Mouse (Mus musculus) layer of hippocampus, postnatal 10 days (tissue): ENCODE measurements around the gene Olfr612. TPM values are rescaled to one million over a fixed set of nuclear protein-coding genes. Genes with fewer than 3 reads are reported as not detected.
"Not testable (repeated sequence)": the region's sequence is repeated elsewhere in the genome, so short reads cannot be mapped to it uniquely, and the experiment has no call there.

ENCODE experiments used
- DNase-seq, 2 experiments: peaks; one replicate each; pipeline ENCODE4 v3.0.0; 2021; ENCODE audit warnings: low spot score in 2 of 2
- long read RNA-seq: library from polyadenylated mRNA; stranded (forward); transcript quantifications from one replicate; pipeline ENCODE4 v2.0.0, GENCODE M21; 2023
- microRNA-seq, 2 experiments: library from miRNA; unstranded; fragments of <30 nt; microRNA quantifications; one replicate each; pipeline ENCODE4 v1.2.0; 2021
- total RNA-seq, 2 experiments: library from RNA; stranded (reverse); gene quantifications; 2 replicates each; pipeline ENCODE4 v1.2.3; 2021

Gene Olfr612
- total RNA-seq = not detected
- long read RNA-seq = 0 reads

- DNase-seq = not testable (repeated sequence)
Measured at GRCm38 (mm10) chr7:103542617-103543016, at the start of gene Olfr612. Gene Olfr612, minus strand, starts transcription at chr7:103542717.

GRCm38 (mm10) chr7:103589803-103590202 lies 47.3 kb upstream of the Olfr612 start, which contains the start of gene Olfr618:
Gene Olfr618, plus strand, starts transcription at chr7:103590103.
- DNase-seq = no peak

GRCm38 (mm10) chr7:103572761-103573160 lies 30.2 kb upstream of the Olfr612 start, which contains the start of gene Olfr617:
Gene Olfr617, plus strand, starts transcription at chr7:103573061.
- DNase-seq = no peak

GRCm38 (mm10) chr7:103569043-103569442 lies 26.5 kb upstream of the Olfr612 start, which contains the start of gene Olfr616:
Gene Olfr616, minus strand, starts transcription at chr7:103569143.
- DNase-seq = no peak

GRCm38 (mm10) chr7:103555779-103556178 lies 13.3 kb upstream of the Olfr612 start, which contains the start of gene Olfr615:
Gene Olfr615, plus strand, starts transcription at chr7:103556079.
- no peak for DNase-seq

- DNase-seq = no peak
Measured at GRCm38 (mm10) chr7:103547774-103548173, 5.3 kb upstream of the Olfr612 start, which contains the start of gene Olfr613. Gene Olfr613, plus strand, starts transcription at chr7:103548074.

DNA sequence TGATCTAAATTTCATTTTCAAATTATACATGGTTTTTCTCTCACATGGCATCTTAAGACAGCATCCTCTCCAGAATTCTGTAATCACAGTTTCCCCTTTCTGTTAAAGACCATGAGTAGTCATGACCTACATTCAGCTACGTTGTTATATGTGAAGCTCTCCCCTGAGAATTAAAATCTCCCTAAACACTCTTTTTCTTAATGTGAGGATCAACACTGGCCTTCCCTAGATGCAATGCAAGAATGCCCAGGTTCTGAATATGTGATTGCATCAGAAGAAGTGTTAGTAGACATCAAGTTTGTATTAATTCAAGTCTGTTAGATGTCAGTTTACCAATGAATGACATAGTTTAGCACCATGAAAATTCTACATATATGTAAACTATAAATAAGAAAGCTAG lies 21.8 kb downstream of the Olfr612 start, which contains the start of gene Olfr611:
TSS of gene Olfr611 (minus strand) at position 101 of the 400 bp plus-strand sequence.
- DNase-seq = not testable (repeated sequence)

GRCm38 (mm10) chr7:103512022-103512421 lies 30.5 kb downstream of the Olfr612 start, which contains the start of gene Olfr610:
Gene Olfr610, minus strand, starts transcription at chr7:103512122.
- DNase-seq = no peak

- DNase-seq = no peak
Measured at GRCm38 (mm10) chr7:103497962-103498361, 44.6 kb downstream of the Olfr612 start, which contains the start of gene Olfr609. Gene Olfr609, minus strand, starts transcription at chr7:103498062.

Small RNAs within 50 kb of the gene (microRNA-seq; reads per million reads assigned to microRNA genes)
- gene Gm26506 = 0 reads per million in 2 experiments

Other genes starting within 250 kb of the Olfr612 start
- gene Olfr596, start 237.1 kb downstream of the Olfr612 start, total RNA-seq = not detected
- gene Olfr597, start 226.4 kb downstream of the Olfr612 start, total RNA-seq = not detected
- gene Olfr598, start 219.1 kb downstream of the Olfr612 start, total RNA-seq = not detected
- gene Olfr599, start 206.8 kb downstream of the Olfr612 start, total RNA-seq = not detected
- gene Olfr600, start 193.0 kb downstream of the Olfr612 start, total RNA-seq = not detected
- gene Olfr601, start 180.1 kb downstream of the Olfr612 start, total RNA-seq = not detected
- not detected for gene Olfr603, start 156.5 kb downstream of the Olfr612 start, total RNA-seq
- gene Usp17lc, start 127.6 kb downstream of the Olfr612 start, total RNA-seq = not detected
- not detected for gene Olfr605, start 97.3 kb downstream of the Olfr612 start, total RNA-seq
- not detected for gene Olfr606, start 93.7 kb downstream of the Olfr612 start, total RNA-seq
- not detected for gene Olfr607, start 78.6 kb downstream of the Olfr612 start, total RNA-seq
- gene Olfr608, start 72.8 kb downstream of the Olfr612 start, total RNA-seq = not detected
- not detected for gene Olfr609, start 44.7 kb downstream of the Olfr612 start, total RNA-seq
- gene Olfr610, start 30.6 kb downstream of the Olfr612 start, total RNA-seq = not detected
- gene Olfr611, start 21.9 kb downstream of the Olfr612 start, total RNA-seq = not detected
- gene Olfr613, start 5.4 kb upstream of the Olfr612 start, total RNA-seq = not detected
- gene Olfr615, start 13.4 kb upstream of the Olfr612 start, total RNA-seq = not detected
- gene Olfr616, start 26.4 kb upstream of the Olfr612 start, total RNA-seq = not detected
- not detected for gene Olfr617, start 30.3 kb upstream of the Olfr612 start, total RNA-seq
- not detected for gene Olfr618, start 47.4 kb upstream of the Olfr612 start, total RNA-seq
- gene Olfr619, start 57.9 kb upstream of the Olfr612 start, total RNA-seq = not detected
- gene Olfr620, start 69.8 kb upstream of the Olfr612 start, total RNA-seq = not detected
- gene Olfr622, start 100.0 kb upstream of the Olfr612 start, total RNA-seq = not detected
- not detected for gene Olfr623, start 121.0 kb upstream of the Olfr612 start, total RNA-seq
- under 1 TPM in 1 of 2 experiments, not detected in 1; 0.21 TPM for gene Olfr624, start 128.5 kb upstream of the Olfr612 start, total RNA-seq
- not detected for gene Olfr625-ps1, start 140.0 kb upstream of the Olfr612 start, total RNA-seq
- not detected for gene Olfr243, start 172.0 kb upstream of the Olfr612 start, total RNA-seq
- gene Olfr628, start 187.7 kb upstream of the Olfr612 start, total RNA-seq = not detected
- gene Olfr629, start 202.2 kb upstream of the Olfr612 start, total RNA-seq = not detected
- gene Olfr630, start 214.6 kb upstream of the Olfr612 start, total RNA-seq = not detected
- not detected for gene Olfr69, start 228.9 kb upstream of the Olfr612 start, total RNA-seq
- not detected for gene Olfr68, start 237.0 kb upstream of the Olfr612 start, total RNA-seq
- not detected for gene Olfr67, start 249.1 kb upstream of the Olfr612 start, total RNA-seq